Mouse (Mus musculus): ENCODE results near the gene Tas2r140.
A peak's percentile ranks its signal among the peaks of the same experiment; 100 is the strongest.

Tas2r140 gene

DNA sequence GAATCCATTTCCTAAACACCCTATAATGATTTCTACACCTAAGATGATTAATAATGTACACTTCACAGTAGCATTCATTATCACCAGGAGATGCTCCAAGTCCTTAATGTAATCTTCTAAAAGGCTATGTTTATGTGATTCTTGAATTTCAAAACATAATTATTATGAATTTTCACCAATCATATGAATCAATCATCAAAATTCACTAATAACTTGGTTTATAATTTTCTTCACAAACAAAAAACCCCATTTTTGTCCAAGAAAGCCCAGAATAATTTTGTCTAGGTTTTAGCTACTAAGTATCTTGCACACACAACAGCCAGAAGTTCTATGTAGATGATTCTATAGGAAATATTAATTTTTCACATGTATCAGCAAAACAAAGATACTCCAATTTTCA, at the start of gene Tas2r140:
Gene Tas2r140, minus strand, starts transcription at position 101 of the 400 bp plus-strand sequence.
- DNase-seq = no peak

DNA sequence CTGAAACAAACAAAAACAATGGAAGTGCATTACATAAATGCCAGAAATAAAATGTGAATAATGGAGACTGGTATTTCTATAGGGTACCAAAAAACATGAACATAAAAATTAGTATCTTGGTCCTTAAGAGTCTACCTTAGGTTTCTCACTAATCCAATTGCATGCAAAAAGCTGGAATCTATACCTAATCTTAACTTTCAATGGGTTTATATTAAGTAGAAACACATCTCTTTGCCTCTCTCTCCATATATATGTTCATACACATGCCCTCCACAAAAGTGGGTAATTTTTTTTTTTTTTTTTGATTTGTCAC, 48.9 kb upstream of the Tas2r140 start, which contains the start of gene Smim10l1:
Gene Smim10l1, plus strand, starts transcription at position 301 of the 313 bp plus-strand sequence.
- DNase-seq = no peak

DNA sequence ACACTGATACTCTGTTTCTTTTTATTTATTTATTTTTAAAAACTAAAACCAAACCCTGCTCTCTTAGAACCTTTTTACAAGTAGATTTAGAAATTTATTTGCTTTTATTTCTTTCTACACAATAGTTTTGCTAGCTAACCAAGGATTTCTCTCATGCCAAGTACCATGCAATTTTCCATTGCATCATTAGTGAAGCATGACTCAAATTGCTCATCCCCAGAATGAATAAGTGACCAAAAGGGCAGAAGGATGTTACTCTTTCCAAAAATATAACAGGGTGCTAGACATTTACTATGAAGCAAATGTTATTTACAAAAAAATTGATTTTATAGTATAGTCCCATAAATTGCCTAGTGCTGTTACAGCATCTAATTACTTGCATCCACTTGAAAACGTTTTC, 46.8 kb upstream of the Tas2r140 start:
- peak; percentile 4 for DNase-seq

DNA sequence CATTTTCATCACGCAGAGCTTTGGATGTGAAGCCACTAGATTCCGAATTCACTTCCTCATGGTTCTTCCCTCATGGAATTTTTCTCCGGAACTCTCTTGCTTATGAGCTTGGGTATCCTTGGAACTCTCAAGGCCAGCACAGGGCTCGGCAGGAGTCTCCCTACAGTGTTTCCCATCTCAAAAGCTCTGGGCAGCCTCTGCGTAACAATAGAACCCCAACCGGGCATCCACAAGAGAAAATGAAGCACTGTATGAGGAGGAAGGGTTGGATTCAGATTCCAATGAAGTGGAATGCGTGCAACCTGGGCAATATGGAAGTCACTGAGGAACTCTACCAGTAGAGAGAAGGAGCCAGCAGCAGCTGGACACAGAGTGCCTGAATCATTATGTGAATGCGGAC, 36.6 kb upstream of the Tas2r140 start:
- DNase-seq = no peak

- DNase-seq = no peak
Observed at GRCm38 (mm10) chr6:133037001-133037400, 18.6 kb downstream of the Tas2r140 start, which contains the start of gene Tas2r103. Tas2r103 (minus strand) TSS chr6:133037101.

Measured in kidney, adult 9 months (tissue).